Mouse (Mus musculus) heart, adult 2 months (tissue): ENCODE results near the gene Mrpl40.
"Not testable (repeated sequence)": the region's sequence is repeated elsewhere in the genome, so short reads cannot be mapped to it uniquely, and the experiment has no call there.

Experiments
- CTCF ChIP-seq: fragments of 200-600 bp; IDR thresholded peaks from 2 replicates; pipeline ENCODE4 v1.8.1; 2022; ENCODE audit warnings: antibody characterized with exemption, mild to moderate bottlenecking, moderate library complexity
- EP300 ChIP-seq: fragments of 200-500 bp; IDR thresholded peaks from 2 replicates; pipeline ENCODE4 v1.6.1; 2011; ENCODE audit warnings: low read depth, low read length, control low read depth; ENCODE audit not compliant: insufficient read depth
- POLR2A ChIP-seq: fragments of 200-500 bp; IDR thresholded peaks from 2 replicates; pipeline ENCODE4 v1.6.1; 2011; ENCODE audit warnings: mild to moderate bottlenecking, low read depth, low read length, control low read depth; ENCODE audit not compliant: insufficient read depth

DNA sequence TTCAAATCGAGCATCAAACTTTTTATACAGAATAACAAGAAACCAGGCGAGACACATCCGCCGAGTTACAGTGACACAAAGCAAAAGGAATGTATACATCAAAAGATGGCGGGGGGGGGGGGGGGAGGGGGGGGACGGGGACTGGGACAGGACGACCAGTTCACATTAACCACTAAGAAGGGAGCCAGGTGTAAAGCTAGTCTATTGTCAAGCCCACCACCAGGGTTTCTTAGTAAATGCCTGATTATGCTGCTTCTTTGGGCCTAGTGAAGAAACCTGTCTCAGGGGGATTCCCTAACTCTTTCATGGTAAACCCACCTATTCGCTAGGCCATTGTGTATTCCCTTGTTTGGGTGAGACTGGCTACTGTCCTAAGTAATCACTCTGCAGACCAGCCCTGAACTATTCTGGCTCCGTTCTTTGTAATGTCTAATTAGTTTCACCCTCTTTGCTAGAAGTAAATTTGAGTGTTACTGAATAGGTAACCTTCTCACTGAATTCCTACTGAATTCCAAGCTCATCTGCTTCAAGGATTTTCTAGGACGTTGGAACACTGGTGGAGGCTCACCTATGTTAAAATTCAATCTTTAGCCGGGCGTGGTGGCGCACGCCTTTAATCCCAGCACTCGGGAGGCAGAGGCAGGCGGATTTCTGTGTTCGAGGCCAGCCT, 27.0 kb downstream of the Mrpl40 start:
- not testable (repeated sequence) for TF ChIP-seq POLR2A, CTCF, EP300
